Mouse (Mus musculus) erythroblast, embryonic 14.5 days (primary cell): ENCODE measurements around the gene Sprr2b. TPM values are rescaled to one million over a fixed set of nuclear protein-coding genes. Genes with fewer than 3 reads are reported as not detected.

ENCODE experiments used
- H3K27me3 ChIP-seq: 2 replicates; pipeline ENCODE4 v1.6.1; 2012; ENCODE audit warnings: inconsistent platforms; ENCODE audit not compliant: control insufficient read depth
- H3K36me3 ChIP-seq: 2 replicates; pipeline ENCODE4 v1.6.1; 2012; ENCODE audit warnings: mild to moderate bottlenecking, inconsistent platforms; ENCODE audit not compliant: control insufficient read depth
- H3K4me1 ChIP-seq: 2 replicates; pipeline ENCODE4 v1.6.1; 2012; ENCODE audit warnings: inconsistent platforms; ENCODE audit not compliant: control insufficient read depth
- H3K4me3 ChIP-seq: replicated peaks from 2 replicates; pipeline ENCODE3; 2012; ENCODE audit warnings: moderate library complexity, mild to moderate bottlenecking, inconsistent platforms
- H3K9me3 ChIP-seq: 2 replicates; pipeline ENCODE4 v1.6.1; 2012; ENCODE audit warnings: low read length, inconsistent platforms, mixed read lengths; ENCODE audit not compliant: control insufficient read depth
- GATA1 ChIP-seq: IDR thresholded peaks from 2 replicates; pipeline ENCODE4 v1.6.1; 2012; ENCODE audit warnings: low read length, inconsistent platforms, mixed read lengths
- TAL1 ChIP-seq: IDR thresholded peaks from 3 replicates; pipeline ENCODE4 v1.6.1; 2012; ENCODE audit warnings: low read length, inconsistent platforms, mixed read lengths
- polyA plus RNA-seq: library from polyadenylated mRNA; stranded (reverse); fragments of >175 nt; gene quantifications from 2 replicates; pipeline ENCODE4 v1.2.3, GENCODE M21; 2012

Gene Sprr2b
- polyA plus RNA-seq, 1 experiment: not detected

DNA sequence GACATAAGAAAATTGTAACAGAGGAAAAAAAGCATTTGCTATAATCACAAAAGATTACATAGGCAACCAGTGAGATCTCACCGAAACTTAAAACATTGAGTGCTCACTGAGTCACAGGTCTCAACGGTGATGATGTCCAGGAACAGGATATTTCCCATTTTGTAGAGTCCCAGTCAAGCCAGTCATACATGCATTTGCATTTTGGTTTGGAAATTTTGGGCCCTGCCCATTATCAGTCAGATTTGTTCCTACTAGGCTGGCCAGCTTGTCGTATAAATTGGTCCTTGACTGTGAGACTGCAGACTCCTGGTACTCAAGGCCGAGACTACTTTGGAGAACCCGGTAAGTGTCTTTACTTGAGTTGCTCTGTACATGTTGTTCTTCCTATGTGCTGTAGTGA lies 22.4 kb downstream of the Sprr2b start, which contains the start of gene Sprr2d:
Gene Sprr2d, plus strand, starts transcription at position 301 of the 400 bp plus-strand sequence.
- Histone ChIP-seq H3K4me1 (no peaks in the 10 kb centered on the region), H3K36me3 (no peaks in the 10 kb centered on the region), H3K4me3 (no peak within 1 kb of the TSS), H3K27me3 (no peaks in the 10 kb centered on the region), H3K9me3 (no peaks in the 10 kb centered on the region)
- TF ChIP-seq TAL1 (no peak), GATA1 (no peak)

DNA sequence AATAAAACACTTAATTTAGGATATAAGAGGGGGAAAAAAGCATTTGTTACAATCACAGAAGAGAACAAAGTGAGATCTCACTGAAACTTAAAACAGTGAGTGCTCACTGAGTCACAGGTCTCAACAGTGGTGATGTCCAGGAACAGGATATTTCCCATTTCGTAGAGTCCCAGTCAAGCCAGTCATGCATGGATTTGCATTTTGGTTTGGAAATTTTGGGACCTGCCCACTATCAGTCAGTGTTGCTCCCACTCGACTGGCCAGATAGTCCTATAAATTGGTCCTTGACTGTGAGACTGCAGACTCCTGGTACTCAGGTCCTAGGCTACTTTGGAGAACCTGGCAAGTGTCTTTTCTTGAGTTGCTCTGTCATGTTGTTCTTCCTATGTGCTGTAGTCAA lies 35.4 kb downstream of the Sprr2b start, which contains the start of gene Sprr2e:
Gene Sprr2e, plus strand, starts transcription at position 301 of the 400 bp plus-strand sequence.
- Histone ChIP-seq H3K36me3 (no peaks in the 10 kb centered on the region), H3K4me3 (no peak within 1 kb of the TSS), H3K4me1 (no peaks in the 10 kb centered on the region), H3K27me3 (no peaks in the 10 kb centered on the region), H3K9me3 (no peaks in the 10 kb centered on the region)
- TF ChIP-seq TAL1: no peak
- TF ChIP-seq GATA1: no peak

DNA sequence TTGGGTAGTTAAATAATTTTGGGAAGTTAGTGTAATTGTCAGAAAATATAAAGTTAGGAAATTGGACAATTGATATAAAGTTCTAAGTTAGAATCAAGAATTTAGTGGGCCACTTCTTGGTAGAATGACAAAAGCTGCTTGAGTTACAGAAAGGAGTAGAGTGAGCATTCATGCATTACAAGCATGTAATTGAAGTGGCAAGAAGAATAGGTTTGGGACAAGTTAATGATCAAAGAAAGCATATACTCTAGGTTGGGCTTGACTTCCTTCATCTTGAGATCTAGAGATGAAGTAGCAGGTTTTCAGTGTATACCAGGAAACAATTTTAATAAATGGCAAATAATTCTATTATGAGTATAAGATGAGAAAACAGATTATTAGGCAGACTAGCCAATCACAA lies 45.2 kb downstream of the Sprr2b start:
- H3K4me3 ChIP-seq: no peak overlapping the region
- H3K27me3 ChIP-seq: no peaks in the 10 kb centered on the region
- TF ChIP-seq TAL1 (no peak), GATA1 (no peak)
- H3K9me3 ChIP-seq: no peaks in the 10 kb centered on the region
- H3K36me3 ChIP-seq: no peaks in the 10 kb centered on the region
- no peaks in the 10 kb centered on the region for H3K4me1 ChIP-seq

DNA sequence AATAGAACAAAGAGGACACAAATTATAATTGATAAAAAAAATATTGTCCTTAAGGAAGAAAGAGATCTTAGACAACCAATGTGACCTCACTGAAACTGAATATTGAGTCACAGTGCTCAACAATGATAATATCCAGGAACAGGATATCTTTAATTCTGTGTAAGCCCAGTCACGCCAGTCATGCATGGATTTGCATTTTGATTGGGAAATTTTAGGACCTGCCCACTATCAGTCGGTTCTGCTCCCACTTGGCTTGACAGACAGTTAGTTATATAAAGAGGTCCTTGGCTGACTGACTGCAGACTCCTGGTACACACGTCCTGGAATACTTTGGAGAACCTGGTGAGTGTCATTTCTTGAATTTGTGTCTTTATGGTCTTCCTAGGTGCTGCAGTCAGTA lies 48.5 kb downstream of the Sprr2b start, which contains the start of gene Sprr2f:
Gene Sprr2f, plus strand, starts transcription at position 301 of the 400 bp plus-strand sequence.
- TF ChIP-seq GATA1: no peak
- no peak for TF ChIP-seq TAL1
- Histone ChIP-seq H3K4me1 (no peaks in the 10 kb centered on the region), H3K36me3 (no peaks in the 10 kb centered on the region), H3K4me3 (no peak within 1 kb of the TSS), H3K9me3 (no peaks in the 10 kb centered on the region), H3K27me3 (no peaks in the 10 kb centered on the region)

Other genes with a start within 250 kb of the Sprr2b start
- gene Lor, start 233.5 kb upstream of the Sprr2b start, polyA plus RNA-seq: 0.03 TPM in 1 of 2 replicates, not detected in the other
- not detected in 2 replicates for gene Prr9, start 192.7 kb upstream of the Sprr2b start, polyA plus RNA-seq
- not detected in 2 replicates for gene Lelp1, start 173.9 kb upstream of the Sprr2b start, polyA plus RNA-seq
- gene Sprr2a1, start 100.8 kb upstream of the Sprr2b start, polyA plus RNA-seq: not detected in 2 replicates
- 0.01 and 0.02 TPM in 2 replicates for gene Sprr2a2, start 100.7 kb upstream of the Sprr2b start, polyA plus RNA-seq
- not detected in 2 replicates for gene Sprr2a3, start 31.2 kb upstream of the Sprr2b start, polyA plus RNA-seq
- not detected in 2 replicates for gene Sprr2d, start 22.5 kb downstream of the Sprr2b start, polyA plus RNA-seq
- gene Sprr2e, start 35.5 kb downstream of the Sprr2b start, polyA plus RNA-seq: not detected in 2 replicates
- not detected in 2 replicates for gene Sprr2f, start 48.6 kb downstream of the Sprr2b start, polyA plus RNA-seq
- gene Sprr2h, start 69.1 kb downstream of the Sprr2b start, polyA plus RNA-seq: not detected in 2 replicates
- not detected in 2 replicates for gene Sprr2i, start 91.4 kb downstream of the Sprr2b start, polyA plus RNA-seq
- gene Sprr2j-ps, start 101.5 kb downstream of the Sprr2b start, polyA plus RNA-seq: not detected in 2 replicates
- 2.0 and 2.3 TPM in 2 replicates for gene Gm9774, start 112.8 kb downstream of the Sprr2b start, polyA plus RNA-seq
- not detected in 2 replicates for gene Sprr2k, start 116.0 kb downstream of the Sprr2b start, polyA plus RNA-seq
- not detected in 2 replicates for gene Sprr1b, start 122.2 kb downstream of the Sprr2b start, polyA plus RNA-seq
- not detected in 2 replicates for gene Sprr3, start 142.1 kb downstream of the Sprr2b start, polyA plus RNA-seq
- not detected in 2 replicates for gene Sprr1a, start 169.3 kb downstream of the Sprr2b start, polyA plus RNA-seq
- gene Sprr4, start 183.9 kb downstream of the Sprr2b start, polyA plus RNA-seq: not detected in 2 replicates
- gene 2310046K23Rik, start 217.9 kb downstream of the Sprr2b start, polyA plus RNA-seq: not detected in 2 replicates